Mouse (Mus musculus) kidney, adult 8-10 months (tissue): Measurements from ENCODE around the gene Vps53.

Source experiments
- DNase-seq, 2 experiments: peaks; one replicate each; pipeline ENCODE4 v3.0.0; 2022

The Vps53 gene

DNA sequence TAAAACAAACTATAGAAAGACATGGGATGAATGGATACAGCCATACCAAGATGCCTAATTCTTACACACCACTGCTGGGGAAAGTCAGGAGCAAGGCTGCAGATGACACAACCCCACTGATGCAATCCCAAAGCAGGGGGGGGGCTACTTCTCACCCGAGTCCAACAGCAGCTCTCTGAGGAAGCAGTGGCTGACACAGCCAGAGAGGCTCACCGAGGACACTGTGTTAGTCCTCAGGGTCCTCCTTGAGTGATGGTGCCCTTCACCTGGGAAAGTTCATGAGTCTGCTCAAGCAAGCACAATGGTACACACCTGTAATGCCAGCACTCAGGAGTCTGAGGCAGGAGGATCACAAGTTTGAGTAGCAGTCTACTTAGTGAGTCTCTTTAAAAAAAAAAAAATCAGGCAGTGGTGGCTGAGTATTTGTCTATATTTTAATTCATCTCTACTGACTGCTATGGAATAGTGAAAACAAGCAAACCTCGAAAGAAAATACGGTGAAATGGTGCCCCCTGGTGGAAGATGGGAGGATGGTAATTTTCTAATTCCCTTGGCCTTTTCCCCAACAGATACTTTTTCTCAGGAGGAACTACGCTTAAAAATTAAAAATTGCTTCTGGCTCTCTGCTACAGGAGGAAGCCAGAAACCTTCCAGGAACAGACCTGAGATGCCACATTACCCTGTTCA, 12.2 kb downstream of the Vps53 start:
- peak; percentile 59 to 78 for DNase-seq

- no peak for DNase-seq
These were observed 12.8 kb downstream of the Vps53 start for GRCm38 (mm10) chr11:76166657-76167056.

- DNase-seq = no peak
These were observed 19.2 kb downstream of the Vps53 start for GRCm38 (mm10) chr11:76160251-76160650.

GRCm38 (mm10) chr11:76158375-76158774, 21.1 kb downstream of the Vps53 start:
- DNase-seq = no peak

DNA sequence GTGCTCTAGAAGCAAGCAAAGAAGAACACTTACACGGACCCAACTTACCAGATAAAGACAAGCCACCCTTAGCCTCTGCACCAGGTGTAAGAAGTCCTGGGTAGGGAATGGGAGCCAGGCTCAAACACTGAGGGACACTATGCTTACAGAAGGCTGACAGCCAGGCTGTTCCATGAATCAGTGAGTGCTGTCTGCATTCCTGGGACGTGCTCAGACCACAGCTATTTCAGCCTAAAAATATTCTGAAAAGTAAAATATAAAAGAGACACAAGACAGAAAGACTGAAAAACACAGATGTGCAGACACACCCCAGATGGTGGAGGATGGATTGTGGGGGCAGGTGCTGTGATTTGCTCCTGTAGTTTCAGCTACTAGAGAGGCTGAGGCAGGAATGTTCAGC, 24.6 kb downstream of the Vps53 start:
- no peak for DNase-seq

DNA sequence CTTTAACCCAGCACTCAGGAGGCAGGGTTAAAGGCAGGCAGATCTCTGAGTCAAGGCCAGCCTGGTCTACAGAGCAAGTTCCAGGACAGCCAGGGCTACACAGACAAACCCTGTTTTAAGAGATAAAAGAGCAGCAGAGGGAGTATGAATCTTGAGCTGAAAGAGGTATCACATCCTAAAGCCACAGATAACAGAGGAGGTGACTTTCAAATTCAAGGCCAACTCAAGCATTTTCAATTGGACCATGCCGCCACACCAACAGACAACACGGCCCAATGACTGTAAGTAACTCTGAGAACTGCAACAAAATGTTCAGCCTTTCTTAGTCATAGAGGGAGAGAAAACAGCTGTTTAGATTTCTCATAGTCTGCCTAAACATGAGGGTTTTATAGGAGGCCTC, 25.2 kb downstream of the Vps53 start:
- DNase-seq = no peak

- no peak for DNase-seq
These were observed 26.1 kb downstream of the Vps53 start for GRCm38 (mm10) chr11:76153236-76153951.

DNA sequence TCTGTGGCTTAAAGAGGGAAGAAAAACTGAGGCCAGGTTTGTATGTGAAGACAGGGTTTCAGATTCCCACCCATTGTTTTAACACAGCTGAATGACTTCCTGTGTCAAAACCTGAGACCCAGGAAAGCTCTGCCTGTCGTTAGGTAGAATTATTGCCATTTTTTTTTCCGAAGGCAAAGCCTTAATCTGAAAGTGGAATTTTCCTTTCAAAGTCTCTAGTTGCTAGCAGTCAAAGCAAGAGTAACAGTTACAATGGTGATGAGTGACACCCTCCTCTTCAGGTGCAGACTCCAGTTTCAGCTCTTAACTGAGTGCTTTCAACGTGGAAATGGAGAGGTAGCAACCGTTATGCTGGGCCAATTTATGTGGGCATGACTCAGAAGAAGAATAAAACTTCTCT, 28.5 kb downstream of the Vps53 start:
- DNase-seq = no peak

DNA sequence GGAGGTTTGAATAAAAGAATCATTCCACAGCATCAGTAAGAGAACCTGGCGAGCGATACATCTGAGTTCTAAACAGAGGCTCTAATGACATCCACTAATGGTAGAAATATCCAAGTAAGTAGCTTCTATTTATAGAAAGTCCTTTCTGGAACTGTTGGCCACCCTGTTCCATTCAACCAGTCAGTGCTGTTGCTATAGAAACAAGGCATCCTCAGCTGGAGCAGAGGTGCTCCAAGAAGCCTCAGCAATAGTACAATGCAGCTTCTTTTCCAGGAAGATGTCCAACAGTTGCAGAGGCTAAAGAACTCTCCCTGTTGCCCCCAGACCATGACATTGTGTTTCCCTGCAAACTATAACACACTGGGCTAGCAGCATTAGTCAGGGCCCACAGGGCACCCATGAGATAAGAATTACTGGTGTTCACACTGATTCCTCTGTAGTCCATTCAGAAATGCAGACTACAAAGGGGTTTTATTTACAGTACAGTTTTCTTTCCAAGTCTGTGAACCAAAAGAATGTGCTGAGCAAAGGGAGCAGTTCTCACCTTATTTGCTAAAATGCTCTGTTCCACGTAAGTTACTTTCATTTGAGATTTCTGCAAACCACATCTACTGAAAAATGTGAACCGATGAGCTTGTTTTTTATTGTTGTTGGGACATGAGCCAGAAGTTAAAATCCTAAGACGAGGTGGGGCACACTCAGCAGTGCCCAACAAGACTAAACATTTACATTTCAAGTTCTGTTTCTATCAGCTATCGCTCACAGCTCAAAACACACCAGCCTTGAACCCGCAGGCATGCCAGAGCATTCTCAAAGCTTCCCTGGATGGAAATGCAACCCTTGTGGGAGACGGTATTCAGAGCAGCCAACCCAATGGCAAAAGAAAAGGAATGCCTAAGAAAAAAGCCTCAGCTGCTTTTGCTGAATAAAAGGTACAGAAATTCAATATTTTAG, 31.1 kb downstream of the Vps53 start:
- no peak for DNase-seq

DNA sequence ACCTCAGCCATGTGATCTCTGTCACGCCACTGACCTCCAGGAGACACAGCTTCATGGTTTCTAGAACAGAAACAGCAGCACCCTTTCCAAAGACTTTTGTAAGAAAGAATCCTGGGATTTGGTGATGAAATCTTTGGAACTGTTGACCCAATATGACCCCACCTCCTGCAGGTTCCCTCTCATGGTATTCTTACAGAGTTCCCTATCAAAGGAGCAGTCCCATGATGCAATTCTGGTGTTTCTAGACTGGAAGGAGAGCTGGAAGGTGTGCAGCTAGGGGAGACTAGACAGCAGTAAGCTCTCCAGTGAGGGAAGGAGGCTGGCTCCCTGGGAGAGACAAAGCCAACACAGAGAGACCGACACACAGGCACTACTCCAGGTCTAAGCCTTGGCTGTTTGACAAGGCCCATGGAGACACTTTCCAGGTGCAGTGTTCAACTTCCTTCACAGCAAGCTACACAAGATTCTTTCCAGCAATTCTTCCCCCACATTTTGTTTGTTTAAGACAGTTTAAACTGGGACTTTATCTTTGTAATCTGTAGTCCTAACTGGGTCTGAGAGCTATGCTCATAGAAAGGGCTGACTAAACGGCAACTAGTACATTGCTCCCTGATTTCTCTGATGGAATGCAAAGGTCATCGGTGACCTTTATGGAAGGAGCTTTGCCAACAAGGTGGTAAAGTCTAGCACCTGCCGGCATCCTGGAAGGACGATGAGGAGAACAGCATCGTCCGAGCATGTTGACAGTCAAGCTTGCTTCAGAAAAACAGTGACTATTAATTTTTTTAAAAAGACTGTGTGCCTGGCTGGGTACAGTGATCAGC, 33.0 kb downstream of the Vps53 start:
- DNase-seq = no peak

GRCm38 (mm10) chr11:76145169-76145568, 34.3 kb downstream of the Vps53 start:
- DNase-seq = no peak

GRCm38 (mm10) chr11:76144386-76144785, 35.1 kb downstream of the Vps53 start:
- peak; percentile 49 to 60 for DNase-seq

DNA sequence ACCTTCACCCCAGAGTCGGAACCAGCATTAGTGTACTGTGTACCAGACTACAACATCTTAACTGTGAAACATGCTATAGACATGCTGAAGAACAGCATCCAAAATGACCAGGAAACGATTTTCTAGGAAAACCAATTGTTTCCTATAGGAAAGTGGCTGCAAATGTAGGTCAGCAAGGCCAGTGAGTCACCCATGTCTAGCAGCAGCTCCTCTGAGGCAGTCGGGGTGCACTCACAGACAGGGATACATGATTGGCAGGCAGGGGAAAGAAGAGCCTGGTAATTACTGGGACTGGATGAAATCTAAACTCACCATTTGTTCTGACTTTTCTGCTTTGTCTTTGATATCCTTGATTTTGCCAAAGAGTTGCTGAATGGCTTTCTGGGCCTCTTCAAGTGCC, 41.5 kb downstream of the Vps53 start:
- DNase-seq = no peak

- no peak for DNase-seq
These were observed 43.6 kb downstream of the Vps53 start for GRCm38 (mm10) chr11:76135641-76136437.

- DNase-seq = peak; percentile 52 to 79
These were observed 48.6 kb downstream of the Vps53 start for GRCm38 (mm10) chr11:76130859-76131258.

DNA sequence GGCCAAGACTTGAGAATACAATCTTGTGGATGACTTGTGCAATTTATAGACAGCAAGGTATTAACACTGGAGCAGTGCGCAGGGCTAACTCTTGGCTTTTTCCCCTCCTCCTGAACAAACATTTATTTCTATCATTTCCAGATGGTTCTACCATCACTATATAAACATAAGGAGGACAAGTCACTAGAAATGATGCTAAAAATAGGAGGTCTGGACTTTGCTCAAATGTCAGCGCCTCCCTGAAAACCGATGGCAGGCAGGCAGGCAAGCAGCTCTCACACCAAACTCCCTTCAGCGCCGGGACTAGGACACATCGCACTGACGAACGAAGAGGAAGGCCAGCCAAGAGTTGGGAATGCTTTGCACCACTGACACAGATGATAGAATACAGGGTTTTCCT, 54.1 kb downstream of the Vps53 start:
- no peak for DNase-seq

- DNase-seq = no peak
These were observed 55.9 kb downstream of the Vps53 start for GRCm38 (mm10) chr11:76123517-76123916.

DNA sequence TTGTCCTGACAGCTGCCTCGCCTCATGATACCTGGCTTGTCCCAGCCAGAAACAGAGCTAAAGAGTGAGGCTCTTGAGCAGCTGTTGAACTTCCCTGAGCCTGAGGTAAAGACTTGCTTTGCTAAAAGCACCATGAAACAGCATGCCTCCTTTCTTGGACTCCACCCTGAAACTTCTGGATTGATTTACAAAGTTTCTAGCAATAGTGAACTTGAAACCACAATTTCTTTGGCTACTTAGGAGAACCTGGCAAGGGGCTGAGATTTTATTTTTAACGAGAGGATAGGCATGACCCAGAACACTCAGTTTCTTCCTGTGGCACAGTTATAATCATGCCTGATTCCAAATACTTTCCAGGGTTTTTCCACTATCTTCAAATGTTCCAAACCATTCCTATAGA, 56.9 kb downstream of the Vps53 start:
- peak in 1 of 2 experiments; percentile 27 for DNase-seq

DNA sequence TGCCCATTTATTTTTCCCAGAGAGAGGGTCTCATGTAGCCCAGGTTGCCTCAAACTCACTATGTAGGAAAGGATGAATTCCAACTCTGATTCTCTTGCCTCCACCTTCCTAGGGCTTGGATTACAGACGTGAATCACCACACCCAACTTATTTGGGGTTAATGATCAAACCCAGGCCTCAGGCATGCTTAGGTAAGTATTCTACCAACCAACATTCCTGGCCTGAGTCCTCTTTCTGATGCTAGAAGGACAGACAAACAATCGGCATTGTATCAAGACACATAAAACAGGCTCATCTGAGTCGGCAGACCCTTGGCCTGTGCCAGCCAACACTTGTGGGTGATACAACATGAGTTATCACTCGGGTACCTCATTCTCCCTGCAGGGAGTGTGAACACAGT, 58.4 kb downstream of the Vps53 start:
- DNase-seq = peak; percentile 73 to 82

DNA sequence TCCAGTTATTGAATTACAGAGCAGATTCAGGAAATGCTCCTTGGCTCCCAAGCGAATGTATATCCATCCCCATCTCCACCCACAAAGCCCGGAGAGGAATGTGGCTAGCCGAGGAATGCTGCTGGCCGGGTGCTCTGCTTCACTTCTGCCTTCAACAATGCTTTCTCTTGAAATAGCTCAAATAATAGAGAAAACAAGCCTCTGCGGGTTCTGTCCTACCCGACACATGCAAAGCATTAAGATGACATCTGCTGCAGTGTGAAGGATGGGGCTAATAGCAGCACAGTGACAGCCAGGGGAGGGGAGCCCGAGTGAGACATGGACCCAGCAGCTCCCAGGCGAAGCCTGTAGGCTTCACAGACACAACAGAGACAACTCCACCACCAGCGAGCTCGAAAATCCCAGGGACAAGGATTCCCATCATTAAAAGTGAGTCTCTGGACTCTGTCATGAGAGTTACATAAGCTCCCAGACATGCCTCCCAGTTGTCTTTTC, 59.0 kb downstream of the Vps53 start:
- peak; percentile 54 to 73 for DNase-seq

DNA sequence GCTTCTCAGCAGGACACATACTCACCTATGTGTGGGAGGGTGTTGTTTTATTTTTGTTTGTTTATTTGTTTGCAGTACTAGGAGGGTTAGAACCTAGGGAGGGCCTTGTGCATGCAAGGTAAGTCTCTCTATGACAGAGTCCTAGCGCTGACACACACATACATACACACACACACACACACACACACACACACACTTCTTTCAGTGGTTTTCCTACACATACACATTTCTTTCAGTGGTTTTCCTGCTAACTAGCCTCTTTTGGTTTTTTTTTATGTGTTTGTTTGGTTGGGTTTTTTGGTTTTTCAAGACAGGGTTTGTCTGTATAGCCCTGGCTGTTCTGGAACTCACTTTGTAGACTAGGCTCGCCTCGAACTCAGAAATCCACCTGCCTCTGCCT, 69.0 kb downstream of the Vps53 start:
- no peak for DNase-seq
